Mouse (Mus musculus) liver, embryonic 12.5 days (tissue): ENCODE data around the gene Olfr1137. TPM values are rescaled to one million over a fixed set of nuclear protein-coding genes. Genes with fewer than 3 reads are reported as not detected.

Source experiments
- ATAC-seq: fragments of 200-750 bp; cut with Nextera tagmentation; 2 replicates; pipeline ENCODE4 v1.8.0; 2017; ENCODE audit warnings: moderate number of reproducible peaks, mild to moderate bottlenecking, moderate library complexity
- H3K27ac ChIP-seq: fragments of 300-500 bp; sonication (generic); 2 replicates; pipeline ENCODE4 v1.5.1; 2016; ENCODE audit warnings: mild to moderate bottlenecking
- H3K27me3 ChIP-seq: fragments of 300-500 bp; sonication (generic); replicated peaks from 2 replicates; pipeline ENCODE4 v1.6.1; 2016; ENCODE audit warnings: mild to moderate bottlenecking, moderate library complexity
- H3K36me3 ChIP-seq: fragments of 300-500 bp; sonication (generic); 2 replicates; pipeline ENCODE4 v1.6.1; 2016; ENCODE audit warnings: mild to moderate bottlenecking, moderate library complexity
- H3K4me1 ChIP-seq: fragments of 300-500 bp; sonication (generic); 2 replicates; pipeline ENCODE4 v1.6.1; 2016
- H3K4me2 ChIP-seq: fragments of 300-500 bp; sonication (generic); 2 replicates; pipeline ENCODE4 v1.6.1; 2016; ENCODE audit warnings: mild to moderate bottlenecking, moderate library complexity
- H3K4me3 ChIP-seq: fragments of 300-500 bp; sonication (generic); 2 replicates; pipeline ENCODE4 v1.5.1; 2016; ENCODE audit warnings: mild to moderate bottlenecking, moderate library complexity
- H3K9ac ChIP-seq: fragments of 300-500 bp; sonication (generic); 2 replicates; pipeline ENCODE4 v1.6.1; 2016; ENCODE audit warnings: mild to moderate bottlenecking, moderate library complexity
- H3K9me3 ChIP-seq: fragments of 300-500 bp; sonication (generic); replicated peaks from 2 replicates; pipeline ENCODE4 v1.6.1; 2016; ENCODE audit warnings: mild to moderate bottlenecking, moderate library complexity
- WGBS: fragments of 180-500 bp; shearing (Covaris S2); methylation state at CpG from one replicate; pipeline ENCODE4 v1.1.7; 2016; ENCODE audit not compliant: insufficient replicate concordance; 5-methylcytosine and 5-hydroxymethylcytosine counted together
- polyA plus RNA-seq: library from polyadenylated mRNA; unstranded; fragments of >200 nt; fragmentation: Nextera tagmentation; extraction: Ambion mirVana; gene quantifications from 2 replicates; pipeline ENCODE4 v1.2.1, GENCODE M21; 2016

Gene Olfr1137
- not detected in 2 replicates for polyA plus RNA-seq

- Histone ChIP-seq H3K4me3 (no peak within 1 kb of the TSS), H3K36me3 (no peaks in the 10 kb centered on the region), H3K4me1 (no peaks in the 10 kb centered on the region), H3K27me3 (no peaks in the 10 kb centered on the region), H3K4me2 (no peak within 1 kb of the TSS), H3K27ac (no peak within 1 kb of the TSS), H3K9ac (no peak within 1 kb of the TSS), H3K9me3 (0 out of 2 replicates have a peak, but pooled peaks cover 2% of the 10 kb centered on the region)
- no peak for ATAC-seq
These were observed at the start of gene Olfr1137 for GRCm38 (mm10) chr2:87713079-87713478. Gene Olfr1137 (minus strand): TSS chr2:87713179.

GRCm38 (mm10) chr2:87753891-87754290 lies 40.9 kb upstream of the Olfr1137 start, which contains the start of gene Olfr1141:
Gene Olfr1141 (minus strand): TSS chr2:87753991.
- 51% methylated on average over 1 of the region's 1 CpGs for WGBS
- no peak for ATAC-seq
- no peak within 1 kb of the TSS for H3K4me3 ChIP-seq

GRCm38 (mm10) chr2:87743452-87743851 lies 30.5 kb upstream of the Olfr1137 start, which contains the start of gene Olfr1140:
Gene Olfr1140 (plus strand): TSS chr2:87743752.
- no peaks in the 10 kb centered on the region for H3K4me1 ChIP-seq
- no peak within 1 kb of the TSS for H3K9ac ChIP-seq
- WGBS = 71% methylated on average over 3 of the region's 3 CpGs
- H3K36me3 ChIP-seq = no peaks in the 10 kb centered on the region
- H3K27ac ChIP-seq = no peak within 1 kb of the TSS
- no peak within 1 kb of the TSS for H3K4me3 ChIP-seq
- H3K9me3 ChIP-seq = no peaks in the 10 kb centered on the region
- no peak for ATAC-seq
- no peak within 1 kb of the TSS for H3K4me2 ChIP-seq
- H3K27me3 ChIP-seq = no peaks in the 10 kb centered on the region

More at GRCm38 (mm10) chr2:87753891-87754290, 40.9 kb upstream of the Olfr1137 start, which contains the start of gene Olfr1141:
- no peak within 1 kb of the TSS for H3K27ac ChIP-seq
- H3K9ac ChIP-seq = no peak within 1 kb of the TSS
- H3K27me3 ChIP-seq = no peaks in the 10 kb centered on the region
- H3K4me1 ChIP-seq = no peaks in the 10 kb centered on the region
- H3K4me2 ChIP-seq = no peak within 1 kb of the TSS
- H3K36me3 ChIP-seq = no peaks in the 10 kb centered on the region
- no peaks in the 10 kb centered on the region for H3K9me3 ChIP-seq

GRCm38 (mm10) chr2:87739878-87740277 lies 26.9 kb upstream of the Olfr1137 start, which contains the start of gene Olfr1138:
Gene Olfr1138 (minus strand): TSS chr2:87739978.
- ATAC-seq = no peak
- Histone ChIP-seq H3K9ac (no peak within 1 kb of the TSS), H3K36me3 (no peaks in the 10 kb centered on the region), H3K9me3 (no peaks in the 10 kb centered on the region), H3K27ac (no peak within 1 kb of the TSS), H3K4me3 (no peak within 1 kb of the TSS), H3K4me2 (no peak within 1 kb of the TSS), H3K4me1 (no peaks in the 10 kb centered on the region), H3K27me3 (no peaks in the 10 kb centered on the region)
- 47% methylated on average over 1 of the region's 1 CpGs for WGBS

- Histone ChIP-seq H3K4me2 (no peak within 1 kb of the TSS), H3K9ac (no peak within 1 kb of the TSS), H3K27me3 (no peaks in the 10 kb centered on the region), H3K36me3 (no peaks in the 10 kb centered on the region), H3K4me3 (no peak within 1 kb of the TSS), H3K27ac (no peak within 1 kb of the TSS), H3K9me3 (no peaks in the 10 kb centered on the region), H3K4me1 (no peaks in the 10 kb centered on the region)
- no peak for ATAC-seq
These were observed 19.1 kb downstream of the Olfr1137 start, which contains the start of gene Olfr1136 for GRCm38 (mm10) chr2:87693847-87694246. Gene Olfr1136 (minus strand): TSS chr2:87693947.

GRCm38 (mm10) chr2:87673564-87673963 lies 39.4 kb downstream of the Olfr1137 start, which contains the start of gene Olfr1135:
Gene Olfr1135 (minus strand): TSS chr2:87673664.
- Histone ChIP-seq H3K9ac (no peak within 1 kb of the TSS), H3K36me3 (no peaks in the 10 kb centered on the region), H3K27ac (no peak within 1 kb of the TSS), H3K4me1 (no peaks in the 10 kb centered on the region), H3K9me3 (no peaks in the 10 kb centered on the region), H3K4me2 (no peak within 1 kb of the TSS), H3K4me3 (no peak within 1 kb of the TSS), H3K27me3 (no peaks in the 10 kb centered on the region)
- no peak for ATAC-seq
- 10% methylated on average over 1 of the region's 1 CpGs for WGBS

Other genes with a start within 250 kb of the Olfr1137 start
- gene Pramel7, start 216.1 kb downstream of the Olfr1137 start, polyA plus RNA-seq = not detected in 2 replicates
- not detected in 2 replicates for gene Pramel6, start 206.6 kb downstream of the Olfr1137 start, polyA plus RNA-seq
- not detected in 2 replicates for gene Olfr153, start 181.4 kb downstream of the Olfr1137 start, polyA plus RNA-seq
- gene Olfr1128, start 167.6 kb downstream of the Olfr1137 start, polyA plus RNA-seq = not detected in 2 replicates
- not detected in 2 replicates for gene Olfr1129, start 139.3 kb downstream of the Olfr1137 start, polyA plus RNA-seq
- not detected in 2 replicates for gene Olfr1130, start 107.0 kb downstream of the Olfr1137 start, polyA plus RNA-seq
- gene Olfr1131, start 86.1 kb downstream of the Olfr1137 start, polyA plus RNA-seq = not detected in 2 replicates
- gene Olfr1132, start 75.6 kb downstream of the Olfr1137 start, polyA plus RNA-seq = not detected in 2 replicates
- gene Olfr1133, start 65.8 kb downstream of the Olfr1137 start, polyA plus RNA-seq = not detected in 2 replicates
- gene Olfr1134, start 54.7 kb downstream of the Olfr1137 start, polyA plus RNA-seq = not detected in 2 replicates
- not detected in 2 replicates for gene Olfr1135, start 39.5 kb downstream of the Olfr1137 start, polyA plus RNA-seq
- not detected in 2 replicates for gene Olfr1136, start 19.2 kb downstream of the Olfr1137 start, polyA plus RNA-seq
- not detected in 2 replicates for gene Olfr1138, start 26.8 kb upstream of the Olfr1137 start, polyA plus RNA-seq
- gene Olfr1140, start 30.6 kb upstream of the Olfr1137 start, polyA plus RNA-seq = not detected in 2 replicates
- not detected in 2 replicates for gene Olfr1141, start 40.8 kb upstream of the Olfr1137 start, polyA plus RNA-seq
- gene Olfr152, start 66.3 kb upstream of the Olfr1137 start, polyA plus RNA-seq = not detected in 2 replicates
- gene Olfr1143, start 87.4 kb upstream of the Olfr1137 start, polyA plus RNA-seq = not detected in 2 replicates
- gene Olfr1145, start 96.6 kb upstream of the Olfr1137 start, polyA plus RNA-seq = not detected in 2 replicates
- not detected in 2 replicates for gene Olfr1148, start 117.4 kb upstream of the Olfr1137 start, polyA plus RNA-seq
- gene Olfr1150-ps1, start 130.8 kb upstream of the Olfr1137 start, polyA plus RNA-seq = not detected in 2 replicates
- not detected in 2 replicates for gene Olfr1151, start 142.7 kb upstream of the Olfr1137 start, polyA plus RNA-seq
- not detected in 2 replicates for gene Olfr1152, start 153.3 kb upstream of the Olfr1137 start, polyA plus RNA-seq
- gene Olfr1153, start 181.8 kb upstream of the Olfr1137 start, polyA plus RNA-seq = not detected in 2 replicates
- gene Olfr1154, start 192.0 kb upstream of the Olfr1137 start, polyA plus RNA-seq = not detected in 2 replicates
- gene Olfr1155, start 232.0 kb upstream of the Olfr1137 start, polyA plus RNA-seq = not detected in 2 replicates
- gene Olfr1156, start 239.9 kb upstream of the Olfr1137 start, polyA plus RNA-seq = not detected in 2 replicates